Mouse (Mus musculus): ENCODE data around the gene Slc43a2. TPM values are rescaled to one million over a fixed set of nuclear protein-coding genes. Genes with fewer than 3 reads are reported as not detected.

Gene Slc43a2
- polyA plus RNA-seq, 1 experiment, result 231 TPM

DNA sequence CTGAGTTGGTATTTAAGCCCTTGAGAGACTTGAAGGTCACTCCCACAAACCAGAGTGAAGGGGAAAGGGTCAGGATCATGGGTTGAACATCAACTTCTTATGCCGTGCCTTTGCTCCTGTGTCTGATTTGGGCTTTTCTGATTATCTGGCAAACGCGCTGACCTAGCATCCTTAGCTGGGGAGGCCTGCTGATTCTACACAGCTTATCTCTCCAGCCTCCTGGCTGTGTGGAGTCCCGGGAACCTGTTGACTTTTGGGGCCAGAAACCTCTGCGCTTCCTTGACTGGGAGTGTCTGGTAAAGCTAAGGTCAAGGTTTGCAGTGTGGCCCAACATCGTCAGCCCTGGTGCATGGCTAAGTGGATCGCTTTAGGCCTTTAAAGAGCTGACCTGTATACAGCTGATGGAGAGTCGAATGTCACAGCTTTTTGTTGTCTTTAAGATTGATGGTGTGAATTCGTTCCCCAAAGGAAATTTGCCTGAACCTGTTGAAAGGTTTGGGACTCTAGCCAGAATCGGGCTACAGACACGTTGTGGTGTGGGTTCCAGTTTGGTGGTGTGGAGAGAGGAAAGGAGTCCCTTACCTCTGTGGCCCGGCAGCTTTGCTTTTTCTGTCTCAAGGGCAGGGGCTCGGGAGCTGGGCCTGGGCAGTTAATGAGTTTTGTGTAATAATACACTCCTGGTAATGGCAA is 3.8 kb downstream of the Slc43a2 start:
- no peak for TF ChIP-seq POLR2A (IDR thresholded peaks at IDR 0.05; ENCODE audit: borderline replicate concordance, low read depth, low read length)
- TF ChIP-seq CTCF (IDR thresholded peaks at IDR 0.05; ENCODE audit: low read depth, low read length), result no peak
- Histone ChIP-seq H3K27ac (ENCODE audit: insufficient read depth, low read depth, low read length) (peak overlapping the region; percentile 62), H3K4me1 (ENCODE audit: control insufficient read depth, insufficient read depth, low read length) (peaks cover 48% of the 10 kb centered on the region), H3K4me3 (ENCODE audit: insufficient read depth, low read length) (peak overlapping the region; percentile 64)

DNA sequence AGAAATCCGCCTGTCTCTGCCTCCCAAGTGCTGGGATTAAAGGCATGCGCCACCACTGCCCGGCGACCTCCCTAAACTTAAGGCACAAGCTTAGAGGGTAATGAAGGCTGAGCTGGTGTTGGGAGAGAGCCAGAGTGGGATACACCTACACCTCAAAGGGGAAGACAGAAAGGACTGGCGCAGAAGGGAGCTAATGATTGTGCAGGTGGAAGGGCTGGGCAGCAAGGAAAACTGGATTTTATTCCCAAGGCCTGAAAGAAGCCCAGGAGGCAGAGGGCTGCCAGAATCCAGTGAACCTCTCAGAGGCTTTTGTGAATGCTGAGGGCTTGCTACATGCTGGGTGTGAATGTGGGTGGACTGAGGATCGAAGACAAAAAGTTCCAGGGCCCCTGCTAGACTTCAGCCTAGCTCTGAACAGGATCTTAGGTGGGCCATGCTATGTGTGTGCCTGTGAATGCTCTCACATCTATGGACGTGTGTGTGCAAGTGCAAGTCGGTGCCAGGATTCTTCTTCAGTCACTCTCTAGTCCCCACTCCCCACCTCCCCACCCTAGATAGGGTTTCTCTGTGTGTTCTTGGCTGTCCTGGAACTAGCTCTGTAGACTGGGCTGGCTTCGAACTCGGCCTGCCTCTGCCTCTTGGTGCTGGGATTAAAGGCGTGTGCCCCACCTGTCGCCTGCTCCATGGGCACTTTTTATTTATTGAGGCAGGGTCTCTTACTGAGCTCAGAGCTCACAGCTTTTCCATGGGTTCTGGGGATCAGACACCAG is 4.9 kb downstream of the Slc43a2 start:
- 0 out of 2 replicates have a peak overlapping the region, but pooled peaks have one; percentile 1 for H3K27ac ChIP-seq (ENCODE audit: insufficient read depth, low read depth, low read length)
- no peak for TF ChIP-seq POLR2A (IDR thresholded peaks at IDR 0.05; ENCODE audit: borderline replicate concordance, low read depth, low read length)
- no peak for TF ChIP-seq CTCF (IDR thresholded peaks at IDR 0.05; ENCODE audit: low read depth, low read length)
- peaks cover 58% of the 10 kb centered on the region for H3K4me1 ChIP-seq (ENCODE audit: control insufficient read depth, insufficient read depth, low read length)
- peak overlapping the region; percentile 17; the same call in 1 of the 2 replicates for H3K4me3 ChIP-seq (ENCODE audit: insufficient read depth, low read length)

DNA sequence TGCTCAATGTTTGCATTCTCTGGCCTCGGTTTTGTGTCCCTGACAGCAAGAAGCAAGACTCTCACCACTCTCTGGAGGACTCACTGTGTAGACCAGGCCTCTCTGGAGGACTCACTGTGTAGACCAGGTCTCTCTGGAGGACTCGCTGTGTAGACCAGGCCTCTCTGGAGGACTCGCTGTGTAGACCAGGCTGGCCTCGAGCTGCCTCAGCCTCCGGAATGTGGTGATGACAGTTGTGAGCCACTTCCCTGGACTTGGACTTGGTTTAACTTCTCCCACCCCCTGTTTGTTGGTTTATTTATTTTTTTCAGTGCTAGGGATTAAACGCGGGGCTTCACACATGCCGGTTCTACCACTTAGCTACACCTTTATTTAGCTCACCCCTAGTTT is 5.5 kb downstream of the Slc43a2 start:
- TF ChIP-seq CTCF (IDR thresholded peaks at IDR 0.05; ENCODE audit: low read depth, low read length), result no peak
- TF ChIP-seq POLR2A (IDR thresholded peaks at IDR 0.05; ENCODE audit: borderline replicate concordance, low read depth, low read length), result no peak
- peaks cover 64% of the 10 kb centered on the region for H3K4me1 ChIP-seq (ENCODE audit: control insufficient read depth, insufficient read depth, low read length)
- H3K27ac ChIP-seq (ENCODE audit: insufficient read depth, low read depth, low read length), result peak overlapping the region; percentile 12; the same call in 1 of the 2 replicates
- no peak overlapping the region for H3K4me3 ChIP-seq (ENCODE audit: insufficient read depth, low read length)

DNA sequence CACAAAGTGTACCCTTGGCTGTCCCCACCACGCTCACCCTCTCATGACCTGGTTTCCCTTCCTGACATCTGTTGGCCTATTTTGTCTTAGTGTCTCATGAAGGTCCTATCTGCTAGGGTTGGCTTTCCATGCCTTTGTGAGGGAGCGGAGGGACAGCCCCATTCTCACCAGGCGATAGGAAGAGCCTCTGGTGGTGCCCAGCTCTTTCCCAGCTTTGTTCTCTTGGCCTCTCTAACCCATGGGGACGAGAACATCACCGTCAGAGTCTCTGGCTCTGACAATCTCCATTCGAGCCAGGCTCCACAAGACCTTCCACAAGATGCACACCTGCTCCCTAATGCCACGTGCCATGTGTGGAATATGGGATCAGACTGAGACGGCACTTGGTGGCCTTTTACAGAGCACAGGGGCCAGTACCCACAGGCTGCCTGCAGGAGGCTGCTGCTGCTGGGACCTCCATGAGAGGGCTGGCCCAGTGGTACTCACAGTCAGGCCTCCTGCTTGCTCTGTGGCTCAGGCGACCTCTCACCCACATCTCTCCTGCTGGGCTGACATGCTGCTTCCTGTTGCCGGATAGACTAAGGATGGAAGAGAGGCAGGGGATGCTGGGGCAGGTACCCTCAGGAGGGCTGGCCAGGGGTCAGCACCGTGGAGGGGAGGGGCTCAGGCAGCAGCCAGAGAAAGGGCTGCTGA is 6.1 kb downstream of the Slc43a2 start:
- peaks cover 70% of the 10 kb centered on the region for H3K4me1 ChIP-seq (ENCODE audit: control insufficient read depth, insufficient read depth, low read length)
- TF ChIP-seq POLR2A (IDR thresholded peaks at IDR 0.05; ENCODE audit: borderline replicate concordance, low read depth, low read length) (no peak), CTCF (IDR thresholded peaks at IDR 0.05; ENCODE audit: low read depth, low read length) (no peak)
- H3K4me3 ChIP-seq (ENCODE audit: insufficient read depth, low read length), result no peak overlapping the region
- H3K27ac ChIP-seq (ENCODE audit: insufficient read depth, low read depth, low read length), result peak overlapping the region; percentile 22

DNA sequence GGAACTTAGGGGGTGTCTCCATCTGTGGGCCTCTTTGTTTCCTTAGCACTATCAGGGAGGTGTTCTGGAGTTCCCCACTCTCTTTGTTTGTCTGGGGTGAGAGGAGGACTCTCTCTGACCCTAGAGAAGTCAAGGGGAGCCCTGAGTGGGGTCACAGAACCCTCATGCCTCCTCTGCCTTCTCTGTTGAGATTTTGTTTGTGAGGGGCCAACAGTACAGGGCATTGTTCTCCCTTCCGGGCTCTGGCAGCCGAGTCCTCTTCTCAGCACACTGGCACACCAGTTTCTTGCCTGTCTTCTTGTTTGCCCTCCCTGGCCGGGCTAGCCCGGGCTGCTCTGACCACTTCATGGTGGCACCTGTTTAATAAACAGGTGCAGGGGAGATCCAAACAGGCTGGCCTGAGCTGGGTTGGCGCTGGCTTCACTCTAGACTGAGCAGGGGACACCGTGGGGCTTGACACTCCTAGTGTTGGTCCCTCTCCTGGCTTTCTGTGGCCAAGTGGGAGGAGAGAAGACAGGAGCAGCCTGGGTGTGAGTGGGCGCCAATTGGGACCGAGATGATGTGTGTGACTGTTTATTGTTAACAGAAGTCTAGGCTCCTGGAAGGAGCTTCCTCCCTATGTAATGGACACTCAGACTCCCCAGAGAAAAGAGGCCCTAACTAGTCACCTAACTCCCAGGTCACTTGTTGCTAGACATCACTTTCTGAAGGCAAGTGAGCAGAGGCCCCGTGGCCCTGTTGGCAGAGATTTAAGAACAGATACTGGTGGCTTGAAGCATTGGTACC is 6.9 kb downstream of the Slc43a2 start:
- H3K4me3 ChIP-seq (ENCODE audit: insufficient read depth, low read length), result no peak overlapping the region
- H3K27ac ChIP-seq (ENCODE audit: insufficient read depth, low read depth, low read length), result peak overlapping the region; percentile 22
- peaks cover 76% of the 10 kb centered on the region for H3K4me1 ChIP-seq (ENCODE audit: control insufficient read depth, insufficient read depth, low read length)
- TF ChIP-seq CTCF (IDR thresholded peaks at IDR 0.05; ENCODE audit: low read depth, low read length) (no peak), POLR2A (IDR thresholded peaks at IDR 0.05; ENCODE audit: borderline replicate concordance, low read depth, low read length) (no peak)

DNA sequence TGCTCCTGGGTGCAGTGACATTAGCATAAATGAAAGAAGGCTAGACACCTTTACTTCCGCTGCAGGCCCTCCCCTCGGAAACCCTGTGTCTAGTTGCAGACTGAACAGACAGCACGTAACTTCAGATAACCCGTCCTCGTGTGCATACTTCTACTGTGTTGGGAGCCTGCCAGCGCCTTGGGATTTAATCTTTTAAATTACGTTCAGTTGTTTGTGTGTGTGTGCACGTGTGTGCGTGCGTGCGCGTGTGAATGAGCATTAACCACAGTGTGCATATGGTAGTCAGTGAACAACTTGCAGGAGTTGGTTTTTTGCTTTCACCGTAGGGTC is 7.4 kb downstream of the Slc43a2 start:
- Histone ChIP-seq H3K27ac (ENCODE audit: insufficient read depth, low read depth, low read length) (peak overlapping the region; percentile 5; the same call in 1 of the 2 replicates), H3K4me3 (ENCODE audit: insufficient read depth, low read length) (no peak overlapping the region), H3K4me1 (ENCODE audit: control insufficient read depth, insufficient read depth, low read length) (peaks cover 77% of the 10 kb centered on the region)
- TF ChIP-seq POLR2A (IDR thresholded peaks at IDR 0.05; ENCODE audit: borderline replicate concordance, low read depth, low read length), result no peak
- TF ChIP-seq CTCF (IDR thresholded peaks at IDR 0.05; ENCODE audit: low read depth, low read length), result no peak

DNA sequence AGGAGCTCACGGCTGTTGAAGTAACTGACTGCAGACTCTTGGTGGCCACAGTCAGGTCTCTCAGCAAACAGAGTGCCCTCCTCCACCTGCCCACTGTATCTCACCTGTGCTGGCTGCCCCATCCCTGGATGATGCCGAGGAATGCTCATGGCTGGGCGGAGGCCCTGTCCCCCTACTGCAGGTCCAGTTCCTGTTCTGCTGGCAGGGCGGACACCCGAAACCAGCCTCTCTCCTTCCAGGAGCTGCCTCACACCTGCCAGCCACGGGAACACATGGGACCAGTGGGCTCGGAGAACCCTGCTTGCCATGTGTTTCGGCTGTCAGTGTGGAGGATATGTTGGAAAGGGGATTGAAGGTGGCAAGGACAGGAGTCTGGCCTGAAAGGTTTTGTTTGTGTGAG is 8.7 kb downstream of the Slc43a2 start:
- Histone ChIP-seq H3K4me1 (ENCODE audit: control insufficient read depth, insufficient read depth, low read length) (peaks cover 84% of the 10 kb centered on the region), H3K27ac (ENCODE audit: insufficient read depth, low read depth, low read length) (peak overlapping the region; percentile 81), H3K4me3 (ENCODE audit: insufficient read depth, low read length) (no peak overlapping the region)
- TF ChIP-seq CTCF (IDR thresholded peaks at IDR 0.05; ENCODE audit: low read depth, low read length) (no peak), POLR2A (IDR thresholded peaks at IDR 0.05; ENCODE audit: borderline replicate concordance, low read depth, low read length) (no peak)

DNA sequence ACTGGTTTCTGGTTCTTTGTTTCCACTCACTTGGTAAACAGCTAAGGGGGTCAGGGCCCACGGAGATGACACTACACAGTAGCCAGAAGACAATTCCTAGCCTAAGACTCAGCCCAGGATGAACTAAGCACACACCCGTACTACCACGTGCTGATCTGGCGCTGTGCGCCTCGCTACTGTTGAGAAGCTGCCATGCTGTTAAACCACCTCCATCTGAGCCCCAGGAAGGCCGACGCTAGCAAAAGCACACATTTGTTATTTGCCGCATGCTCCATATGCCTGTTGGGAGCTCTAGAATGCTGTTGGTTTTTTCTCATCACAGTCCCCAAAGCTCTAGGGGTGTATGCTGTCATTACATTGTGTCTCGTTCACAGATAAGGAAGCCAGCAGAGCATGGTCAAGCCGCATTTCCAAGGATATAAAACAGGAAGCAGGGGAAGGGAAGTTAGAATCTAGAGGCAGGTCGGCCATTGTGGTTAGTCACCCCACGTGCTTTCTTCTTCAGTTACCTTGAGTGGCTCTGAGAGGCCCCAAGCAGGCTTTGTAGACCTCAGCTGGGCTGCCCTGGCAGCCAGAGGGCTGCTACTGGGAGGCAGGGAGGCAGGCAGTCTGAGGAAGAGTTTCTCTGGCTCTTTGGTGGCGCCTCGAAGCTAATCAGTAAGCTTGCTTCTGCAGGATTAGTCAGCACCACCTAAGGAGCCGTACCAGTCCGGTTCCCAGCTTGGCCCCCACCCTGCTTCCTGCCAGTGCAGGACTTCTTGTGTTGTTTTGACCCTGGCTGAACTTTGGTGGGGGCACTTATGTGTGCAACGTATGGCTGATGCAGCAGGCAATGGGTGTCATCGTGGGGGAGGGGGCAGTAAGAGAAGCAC is 9.5 kb downstream of the Slc43a2 start:
- TF ChIP-seq POLR2A (IDR thresholded peaks at IDR 0.05; ENCODE audit: borderline replicate concordance, low read depth, low read length) (no peak), CTCF (IDR thresholded peaks at IDR 0.05; ENCODE audit: low read depth, low read length) (no peak)
- H3K4me1 ChIP-seq (ENCODE audit: control insufficient read depth, insufficient read depth, low read length), result peaks cover 85% of the 10 kb centered on the region
- H3K4me3 ChIP-seq (ENCODE audit: insufficient read depth, low read length), result no peak overlapping the region
- H3K27ac ChIP-seq (ENCODE audit: insufficient read depth, low read depth, low read length), result peak overlapping the region; percentile 81

All from bone marrow macrophage, adult 2 months (primary cell).